Mouse (Mus musculus) T-helper 2 cell (primary cell): Measurements from ENCODE around the gene Yipf2.
"Not testable (repeated sequence)": the region's sequence is repeated elsewhere in the genome, so short reads cannot be mapped to it uniquely, and the experiment has no call there.

ENCODE experiments used
- in situ Hi-C: fragments of 300-600 bp; cut with MboI, MseI; formaldehyde crosslinking; loops from one replicate; pipeline ENCODE4 v1.15.1; 2025; ENCODE audit warnings: high pct_unique_total_duplicates

The Yipf2 gene

DNA sequence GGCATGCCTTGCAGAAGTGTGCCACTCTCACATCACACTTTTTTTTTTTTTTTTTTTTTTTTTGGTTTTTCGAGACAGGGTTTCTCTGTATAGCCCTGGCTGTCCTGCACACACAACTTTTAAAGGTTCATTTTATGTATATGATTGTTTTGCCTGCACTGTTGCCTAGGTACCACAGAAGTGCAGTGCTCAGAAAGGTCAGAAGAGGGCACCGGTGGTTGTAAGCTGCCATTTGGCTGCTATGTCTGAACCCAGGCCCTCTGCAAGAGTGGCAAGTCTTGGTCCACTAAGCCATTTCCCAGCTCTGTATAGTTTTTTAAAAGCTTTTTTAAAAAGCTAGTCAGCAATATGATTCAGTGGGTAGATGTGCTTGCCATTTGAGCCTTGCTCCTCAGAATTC, 5.6 kb upstream of the Yipf2 start:
- in situ Hi-C loops = no loop called here

- in situ Hi-C loops = no loop called here
These were observed 2.2 kb upstream of the Yipf2 start for GRCm38 (mm10) chr9:21594838-21595237.

DNA sequence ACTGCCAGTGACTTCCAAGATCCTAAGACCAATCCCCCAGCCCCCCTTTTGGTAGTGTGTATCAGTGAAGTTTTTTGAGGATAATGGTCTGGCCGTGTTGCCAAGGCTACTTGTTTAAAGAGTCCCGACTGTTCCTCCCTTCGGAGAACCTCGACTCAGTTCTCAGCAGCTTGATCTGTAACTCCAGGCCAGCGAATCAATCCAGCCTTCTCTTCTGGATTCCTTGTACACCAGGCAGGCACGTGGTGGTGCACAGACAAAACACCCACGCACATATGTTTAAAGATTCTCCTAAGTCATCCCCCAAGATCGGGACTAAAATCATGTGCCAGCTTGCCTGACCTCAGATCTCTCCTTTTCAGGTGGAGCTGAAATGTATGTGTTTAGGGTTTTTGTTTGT, 1.7 kb upstream of the Yipf2 start:
- in situ Hi-C loops = not testable (repeated sequence)

- in situ Hi-C loops = no loop called here
These were observed 594 bp upstream of the Yipf2 start for GRCm38 (mm10) chr9:21593122-21593721.

- in situ Hi-C loops = no loop called here
These were observed 561 bp downstream of the Yipf2 start for GRCm38 (mm10) chr9:21591831-21592702.

GRCm38 (mm10) chr9:21591127-21591830, 1.3 kb downstream of the Yipf2 start:
- in situ Hi-C loops = no loop called here

DNA sequence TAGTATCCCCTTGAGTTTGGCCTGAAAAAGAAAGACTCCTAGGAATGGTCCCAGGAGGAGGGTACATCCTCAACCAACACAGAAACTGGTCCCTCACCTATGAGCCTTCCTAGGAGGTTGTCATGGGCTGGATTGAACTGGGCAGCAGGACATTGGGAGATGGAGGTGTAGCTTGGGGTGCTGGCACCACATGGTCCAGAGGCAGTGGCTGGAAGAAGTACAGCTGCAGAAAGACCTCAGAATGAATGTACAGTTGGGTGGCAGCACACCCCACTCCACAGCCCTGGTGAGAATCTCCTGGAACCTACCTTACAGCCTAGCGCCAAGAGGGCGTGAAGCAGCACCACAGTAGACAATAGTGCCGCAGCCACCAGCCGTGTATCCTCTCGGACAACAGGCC, 3.1 kb downstream of the Yipf2 start:
- in situ Hi-C loops = no loop called here

GRCm38 (mm10) chr9:21588350-21588749, 4.3 kb downstream of the Yipf2 start:
- in situ Hi-C loops = no loop called here

DNA sequence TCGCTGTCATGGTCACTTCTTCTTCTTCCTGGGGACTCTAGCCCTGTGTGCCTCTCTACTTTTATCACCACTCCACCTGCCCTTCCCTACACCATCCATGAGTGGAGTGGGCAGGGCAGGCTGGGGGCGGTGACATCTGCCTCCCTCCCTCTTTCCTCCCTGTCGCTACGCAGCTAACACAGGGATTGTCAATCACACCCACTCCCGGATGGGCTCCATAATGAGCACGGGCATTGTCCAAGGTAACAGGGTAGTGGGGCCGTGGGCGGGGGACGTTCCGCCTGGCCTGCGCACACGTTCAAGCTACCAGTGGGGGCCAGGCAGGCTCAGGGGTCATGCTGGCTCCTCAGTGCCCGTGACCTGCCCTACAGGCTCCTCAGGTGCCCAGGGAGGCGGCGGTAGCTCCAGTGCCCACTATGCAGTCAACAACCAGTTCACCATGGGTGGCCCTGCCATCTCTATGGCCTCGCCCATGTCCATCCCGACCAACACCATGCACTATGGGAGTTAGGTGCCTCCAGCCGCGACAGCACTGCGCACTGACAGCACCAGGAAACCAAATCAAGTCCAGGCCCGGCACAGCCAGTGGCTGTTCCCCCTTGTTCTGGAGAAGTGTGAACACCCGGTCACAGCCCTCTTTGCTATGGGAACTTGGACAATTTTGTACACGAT, 4.8 kb downstream of the Yipf2 start:
- in situ Hi-C loops = no loop called here

- in situ Hi-C loops = no loop called here
These were observed 7.2 kb downstream of the Yipf2 start for GRCm38 (mm10) chr9:21585401-21585800.

- in situ Hi-C loops = no loop called here
These were observed 14.4 kb downstream of the Yipf2 start for GRCm38 (mm10) chr9:21578226-21578625.

DNA sequence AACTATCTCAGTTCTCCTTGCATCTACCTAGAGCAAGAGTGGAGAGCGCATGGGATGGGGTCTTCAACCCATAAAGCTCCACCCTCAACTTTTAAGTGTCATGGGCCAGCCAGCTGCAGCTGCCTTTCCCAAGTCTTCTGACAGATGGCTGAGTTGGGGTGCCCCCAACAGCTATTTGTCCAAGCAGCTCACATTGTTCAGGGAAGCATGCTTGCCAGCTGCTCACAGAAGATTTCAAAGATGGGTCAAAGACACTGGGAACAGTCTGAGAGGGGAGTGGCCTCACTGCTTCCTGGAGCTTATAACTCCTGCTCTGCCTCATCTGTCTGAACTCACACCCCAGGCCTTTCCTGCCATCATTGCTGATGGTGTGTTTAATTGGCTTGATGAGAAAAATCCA, 16.3 kb downstream of the Yipf2 start:
- in situ Hi-C loops = no loop called here

GRCm38 (mm10) chr9:21575253-21575652, 17.4 kb downstream of the Yipf2 start:
- in situ Hi-C loops = no loop called here

DNA sequence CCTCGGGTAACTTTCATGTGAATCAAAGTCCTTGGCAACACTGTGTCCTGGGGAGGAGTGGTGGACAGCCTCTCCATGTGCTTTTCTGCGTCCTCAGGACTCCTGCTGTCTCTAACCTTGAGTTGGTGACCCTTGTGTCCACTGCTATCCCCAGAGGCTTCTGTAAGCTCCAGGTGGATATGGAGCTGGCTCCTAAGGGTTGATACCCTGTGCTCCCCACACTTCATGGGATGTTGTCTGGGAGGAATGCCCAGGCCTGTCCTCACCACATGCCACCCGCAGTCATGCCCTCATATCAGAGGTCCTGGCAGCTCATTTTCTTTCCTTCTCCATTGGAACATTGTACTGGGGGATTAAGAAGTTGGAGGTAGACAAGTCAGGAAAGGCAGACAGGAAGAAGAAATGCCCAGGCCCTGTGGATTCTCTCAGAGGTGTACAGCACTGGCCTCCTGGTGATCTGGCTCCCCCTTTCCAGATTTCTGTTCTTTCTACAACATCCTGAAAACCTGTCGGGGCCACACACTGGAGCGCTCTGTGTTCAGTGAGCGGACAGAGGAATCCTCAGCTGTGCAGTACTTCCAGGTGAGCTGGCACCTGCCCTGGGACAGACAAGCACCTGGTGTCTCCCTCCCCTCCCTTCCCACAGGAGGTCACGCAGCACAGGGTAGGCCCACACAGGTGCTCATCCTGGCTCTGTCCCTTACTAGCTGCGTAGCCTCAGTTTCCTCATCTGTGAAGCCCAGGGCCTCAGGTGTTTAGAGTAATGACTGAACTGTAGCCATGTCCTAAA, 18.4 kb downstream of the Yipf2 start:
- in situ Hi-C loops = no loop called here

GRCm38 (mm10) chr9:21568657-21569255, 23.9 kb downstream of the Yipf2 start:
- in situ Hi-C loops = no loop called here

- in situ Hi-C loops = no loop called here
These were observed 25.6 kb downstream of the Yipf2 start for GRCm38 (mm10) chr9:21567051-21567450.

GRCm38 (mm10) chr9:21566538-21566937, 26.1 kb downstream of the Yipf2 start:
- in situ Hi-C loops = no loop called here

DNA sequence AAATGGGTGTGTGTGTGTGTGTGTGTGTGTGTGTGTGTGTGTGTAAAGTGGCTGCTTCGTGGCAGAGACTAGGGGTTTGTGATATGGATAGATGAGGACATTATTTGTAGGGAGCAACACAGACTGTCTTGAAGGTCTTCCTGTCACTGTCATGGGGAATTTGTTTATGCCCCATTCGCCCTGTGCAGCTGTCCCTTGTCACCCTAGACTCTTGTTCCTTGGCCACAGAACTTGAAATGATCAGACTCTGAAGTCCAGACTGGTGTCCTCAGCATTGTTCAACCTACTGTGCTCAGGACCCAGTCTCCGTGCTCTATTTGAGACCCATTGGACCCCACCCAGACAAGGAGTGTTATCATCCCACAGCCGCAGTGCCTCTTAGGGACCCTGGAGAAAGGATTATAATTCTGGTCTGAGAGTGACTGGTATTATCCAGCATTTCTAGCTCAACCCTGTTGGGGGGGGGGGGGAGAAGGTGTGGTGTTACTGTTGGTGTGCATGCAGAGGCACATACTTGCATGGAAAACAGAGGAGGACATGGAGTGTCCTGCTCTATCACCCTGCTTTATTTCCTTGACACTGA, 27.5 kb downstream of the Yipf2 start:
- in situ Hi-C loops = no loop called here

DNA sequence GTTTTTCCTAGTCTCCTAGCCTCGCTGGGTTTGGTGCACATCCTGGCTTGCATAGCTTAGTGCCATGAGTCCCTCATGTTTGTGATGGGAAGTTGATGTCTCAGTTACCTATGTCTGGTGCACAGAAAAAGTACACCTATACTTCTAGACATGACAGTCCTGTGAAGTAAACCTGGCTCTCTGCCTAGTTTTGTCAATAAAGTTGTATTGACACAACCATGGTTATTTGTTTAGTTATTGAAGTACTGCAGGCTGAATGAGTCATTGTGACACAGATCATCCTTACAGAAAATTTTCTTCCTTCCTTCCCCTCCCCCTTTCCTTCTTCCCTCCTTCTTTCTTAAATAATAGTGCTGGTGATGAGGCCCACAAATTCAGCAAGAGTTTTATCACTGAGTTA, 28.2 kb downstream of the Yipf2 start:
- in situ Hi-C loops = no loop called here

GRCm38 (mm10) chr9:21559151-21559550, 33.5 kb downstream of the Yipf2 start:
- in situ Hi-C loops = no loop called here
